Mouse (Mus musculus) C2C12 (cell line): Measurements from ENCODE around the gene Siae. TPM values are rescaled to one million over a fixed set of nuclear protein-coding genes. Genes with fewer than 3 reads are reported as not detected.

Experiments
- H3K27me3 ChIP-seq: one replicate; pipeline ENCODE4 v1.6.1; 2011; ENCODE audit not compliant: control insufficient read depth, insufficient read depth, insufficient read length
- H3K36me3 ChIP-seq: one replicate; pipeline ENCODE4 v1.6.1; 2011; ENCODE audit not compliant: control insufficient read depth, insufficient read depth
- H3K4me3 ChIP-seq: one replicate; pipeline ENCODE4 v1.5.1; 2011; ENCODE audit warnings: mild to moderate bottlenecking, control low read depth; ENCODE audit not compliant: poor library complexity, insufficient read depth, severe bottlenecking
- H3K79me2 ChIP-seq: one replicate; pipeline ENCODE4 v1.6.1; 2011; ENCODE audit not compliant: control insufficient read depth, insufficient read depth
- H3K79me3 ChIP-seq: one replicate; pipeline ENCODE4 v1.6.1; 2011; ENCODE audit warnings: low read depth, control low read depth
- H3ac ChIP-seq: one replicate; pipeline ENCODE3; 2011; ENCODE audit warnings: low read depth; ENCODE audit not compliant: control insufficient read depth, insufficient read length
- CEBPB ChIP-seq: IDR thresholded peaks from one replicate; pipeline ENCODE4 v1.6.1; 2011; ENCODE audit warnings: low read depth, mild to moderate bottlenecking, control low read depth, moderate library complexity
- CTCF ChIP-seq: IDR thresholded peaks from one replicate; pipeline ENCODE4 v1.5.1; 2011; ENCODE audit not compliant: control insufficient read depth, insufficient read depth, insufficient read length
- FOSL1 ChIP-seq: IDR thresholded peaks from one replicate; pipeline ENCODE4 v1.8.0; 2011; ENCODE audit warnings: mild to moderate bottlenecking, low read length; ENCODE audit not compliant: poor library complexity, insufficient read depth, severe bottlenecking
- MAX ChIP-seq: IDR thresholded peaks from one replicate; pipeline ENCODE4 v1.6.1; 2011; ENCODE audit warnings: mild to moderate bottlenecking, control low read depth
- MYOD1 ChIP-seq: IDR thresholded peaks from one replicate; pipeline ENCODE4 v1.6.1; 2011; ENCODE audit warnings: low read depth; ENCODE audit not compliant: control insufficient read depth, insufficient read length
- MYOG ChIP-seq: IDR thresholded peaks from one replicate; pipeline ENCODE4 v1.6.1; 2011; ENCODE audit not compliant: control insufficient read depth, insufficient read length; ENCODE audit errors: extremely low read depth
- USF1 ChIP-seq: IDR thresholded peaks from one replicate; pipeline ENCODE4 v1.6.1; 2011; ENCODE audit warnings: low read depth, mild to moderate bottlenecking, control low read depth, moderate library complexity
- polyA plus RNA-seq: library from polyadenylated mRNA; unstranded; fragments of >200 nt; fragmentation: generic; extraction: Trizol; gene quantifications from one replicate; pipeline ENCODE4 v1.2.1, GENCODE M21; 2012; ENCODE audit warnings: missing spikeins

The Siae gene
- polyA plus RNA-seq, 1 experiment = 0.51 TPM

DNA sequence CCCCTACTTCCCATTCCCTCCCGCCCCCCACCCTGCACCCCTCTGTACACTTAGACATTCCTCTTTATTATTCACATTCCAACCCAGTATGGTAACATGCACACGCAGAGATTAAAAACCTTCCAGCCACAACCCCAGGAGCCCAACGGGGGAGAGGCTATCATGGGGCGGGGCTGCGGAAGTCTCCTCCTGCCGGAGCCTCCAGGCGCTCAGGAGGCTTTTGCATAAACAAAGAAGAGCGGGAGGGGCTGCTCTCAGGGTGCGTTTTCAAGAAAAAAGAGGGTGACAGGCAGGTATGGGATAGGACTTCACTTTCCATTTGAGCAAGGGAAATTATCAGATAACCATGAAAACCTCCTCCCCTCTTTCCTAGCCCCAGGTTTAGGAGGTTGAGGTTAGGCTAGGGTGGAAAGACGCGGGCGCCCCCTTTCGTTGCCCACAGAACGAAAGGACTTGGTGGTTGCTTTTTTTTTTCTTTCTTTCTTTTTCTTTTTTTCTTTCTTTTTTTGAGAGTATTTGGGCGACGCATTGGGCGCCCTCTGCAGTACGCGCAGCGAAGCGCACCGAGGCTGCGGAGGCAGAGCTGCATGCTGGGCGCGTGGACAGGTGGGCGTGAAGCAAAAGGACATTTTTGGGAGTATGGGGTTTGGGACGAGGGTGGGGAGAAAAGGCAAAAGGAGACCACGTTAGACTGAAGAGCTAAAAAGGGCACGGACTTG lies 10.9 kb upstream of the Siae start:
- no peak overlapping the region for H3K4me3 ChIP-seq

DNA sequence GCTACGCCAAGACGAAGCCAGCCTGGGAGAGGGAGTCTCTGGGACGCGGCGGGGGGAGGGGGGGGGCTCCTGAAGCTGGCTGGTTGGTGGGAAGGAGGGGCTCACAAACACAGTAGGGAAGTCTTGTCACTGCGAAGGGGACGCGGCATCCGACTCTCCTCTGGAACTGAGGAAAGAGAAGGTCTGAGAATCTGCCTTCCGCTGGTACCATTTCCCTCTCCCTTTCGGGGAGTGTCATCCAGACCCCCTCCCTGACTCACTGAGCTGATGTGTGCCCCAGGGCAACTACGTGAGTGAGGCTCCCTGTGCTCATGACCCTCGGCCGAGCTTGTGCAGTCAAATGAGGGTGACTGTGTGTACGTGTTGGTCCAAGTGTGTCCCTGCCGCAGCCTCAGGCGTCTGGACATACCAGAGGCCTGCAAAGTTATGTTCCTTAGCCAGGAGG lies 10.3 kb upstream of the Siae start:
- no peaks in the 10 kb centered on the region for H3K36me3 ChIP-seq
- no peaks in the 10 kb centered on the region for H3K79me2 ChIP-seq
- H3ac ChIP-seq = no peak overlapping the region
- no peaks in the 10 kb centered on the region for H3K79me3 ChIP-seq
- no peak for TF ChIP-seq CTCF
- no peak for TF ChIP-seq MAX
- TF ChIP-seq MYOG = no peak
- no peak for TF ChIP-seq CEBPB
- TF ChIP-seq USF1 = no peak
- no peak for TF ChIP-seq FOSL1
- TF ChIP-seq MYOD1 = no peak
- no peaks in the 10 kb centered on the region for H3K27me3 ChIP-seq
- H3K4me3 ChIP-seq = no peak overlapping the region

More for the DNA sequence above, 10.9 kb upstream of the Siae start:
- TF ChIP-seq USF1 (no peak), CTCF (no peak), MYOG (no peak), CEBPB (no peak), MAX (no peak), MYOD1 (no peak), FOSL1 (no peak)
- Histone ChIP-seq H3K27me3 (no peaks in the 10 kb centered on the region), H3ac (no peak overlapping the region), H3K79me2 (no peaks in the 10 kb centered on the region), H3K36me3 (no peaks in the 10 kb centered on the region), H3K79me3 (no peaks in the 10 kb centered on the region)

DNA sequence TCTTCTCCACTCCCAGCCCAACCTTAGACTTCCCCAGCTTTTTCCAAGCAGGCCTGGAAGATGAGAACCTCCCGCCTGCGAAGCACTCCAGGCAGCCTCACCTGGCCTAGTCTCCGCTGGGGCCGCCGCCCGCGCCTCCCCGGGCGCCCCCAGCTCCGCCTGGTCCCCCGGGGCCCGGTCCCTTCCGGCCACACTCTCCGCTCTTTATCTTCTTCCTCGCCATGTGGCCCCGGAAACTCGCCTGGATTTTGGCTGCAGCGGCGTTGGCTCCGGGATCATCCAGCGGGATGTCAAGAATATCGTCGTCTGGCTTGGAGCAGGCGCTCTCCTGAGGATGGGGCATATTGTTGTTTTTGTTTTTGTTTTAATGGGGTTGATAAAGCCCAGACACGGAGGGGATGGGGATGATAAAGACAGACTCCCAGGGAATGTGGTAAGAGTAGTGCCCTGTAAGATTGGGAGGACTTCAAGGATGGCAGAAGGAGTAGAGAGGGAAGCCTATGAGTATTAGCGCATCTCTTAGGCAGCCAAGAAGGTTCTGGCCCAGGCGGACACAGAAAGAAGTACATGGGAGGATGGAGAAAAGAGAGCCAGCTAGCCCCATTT lies 9.5 kb upstream of the Siae start:
- TF ChIP-seq MYOD1 (no peak), USF1 (no peak), CTCF (no peak), CEBPB (no peak), MAX (no peak), FOSL1 (no peak), MYOG (no peak)
- H3ac ChIP-seq = no peak overlapping the region
- no peak overlapping the region for H3K4me3 ChIP-seq
- H3K79me3 ChIP-seq = no peaks in the 10 kb centered on the region
- no peaks in the 10 kb centered on the region for H3K79me2 ChIP-seq
- H3K27me3 ChIP-seq = no peaks in the 10 kb centered on the region
- H3K36me3 ChIP-seq = no peaks in the 10 kb centered on the region

DNA sequence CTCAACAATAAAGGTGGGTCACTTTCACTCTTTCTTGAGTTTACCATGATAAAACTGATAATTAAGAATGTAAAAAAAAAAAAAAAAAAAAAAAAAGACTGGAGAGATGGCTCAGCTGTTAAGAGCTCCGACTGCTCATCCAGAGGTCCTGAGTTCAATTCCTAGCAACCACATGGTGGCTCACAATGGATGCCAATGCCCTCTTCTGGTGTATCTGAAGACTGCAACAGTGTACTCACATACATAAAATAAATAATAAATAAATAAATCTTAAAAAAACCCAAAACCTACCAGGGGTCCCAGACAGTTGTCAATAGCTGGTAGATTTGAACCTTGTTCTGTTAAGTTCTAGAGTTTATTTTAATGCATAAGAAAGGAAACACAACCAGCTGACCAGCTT lies 8.6 kb upstream of the Siae start:
- H3K4me3 ChIP-seq = no peak overlapping the region
- H3K79me3 ChIP-seq = no peaks in the 10 kb centered on the region
- TF ChIP-seq USF1 = no peak
- no peak for TF ChIP-seq MAX
- no peak for TF ChIP-seq CTCF
- no peak for TF ChIP-seq MYOG
- no peak for TF ChIP-seq FOSL1
- no peak for TF ChIP-seq MYOD1
- no peak for TF ChIP-seq CEBPB
- no peaks in the 10 kb centered on the region for H3K79me2 ChIP-seq
- no peaks in the 10 kb centered on the region for H3K36me3 ChIP-seq
- H3K27me3 ChIP-seq = peaks cover 7% of the 10 kb centered on the region
- H3ac ChIP-seq = no peak overlapping the region

DNA sequence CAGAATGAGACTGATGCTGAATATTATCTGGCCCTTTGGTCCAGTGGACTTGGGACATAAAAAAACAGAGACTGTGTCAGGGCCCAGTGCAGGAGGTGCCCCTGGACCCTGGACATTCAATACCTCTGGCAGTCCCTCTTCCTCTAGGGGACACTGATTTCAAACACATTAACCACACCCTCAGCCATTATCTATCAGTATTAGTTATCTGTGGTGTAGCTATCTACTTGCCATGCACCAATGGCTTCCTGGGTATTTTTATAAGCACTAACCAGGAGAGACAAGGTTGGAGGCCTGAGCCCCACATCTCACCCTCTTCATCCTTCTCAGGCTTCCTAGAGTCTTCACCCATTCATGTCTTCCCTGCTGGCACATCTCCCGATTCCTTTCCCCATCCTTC lies 5.1 kb upstream of the Siae start:
- TF ChIP-seq CEBPB (no peak), MYOG (no peak), FOSL1 (no peak), USF1 (no peak), MYOD1 (no peak), MAX (no peak), CTCF (no peak)
- Histone ChIP-seq H3ac (no peak overlapping the region), H3K27me3 (peaks cover 8% of the 10 kb centered on the region), H3K79me2 (no peaks in the 10 kb centered on the region), H3K4me3 (no peak overlapping the region), H3K79me3 (no peaks in the 10 kb centered on the region), H3K36me3 (no peaks in the 10 kb centered on the region)
